Mouse (Mus musculus) heart, embryonic 14.5 days (tissue): ENCODE results near the gene Asic2. TPM values are rescaled to one million over a fixed set of nuclear protein-coding genes. Genes with fewer than 3 reads are reported as not detected.

Experiments
- ATAC-seq: fragments of 200-750 bp; cut with Nextera tagmentation; 2 replicates; pipeline ENCODE4 v1.8.0; 2017; ENCODE audit warnings: low read depth, moderate TSS enrichment; ENCODE audit not compliant: insufficient number of reproducible peaks, insufficient read depth, low FRiP score
- H3K27ac ChIP-seq, 2 experiments: fragments of 200-500 bp in 1 of 2; fragments of 300-500 bp in 1 of 2; sonication (generic) in 1 of 2; replicated peaks in 1 of 2; 2 replicates each; pipeline ENCODE4 v1.5.1; 2012 to 2014; ENCODE audit warnings: low read depth in 2 of 2, low read length in 2 of 2, control low read depth in 1 of 2, mild to moderate bottlenecking in 1 of 2, mixed read lengths in 1 of 2; ENCODE audit not compliant: control insufficient read depth in 1 of 2, insufficient read depth in 1 of 2
- H3K27me3 ChIP-seq: fragments of 300-500 bp; sonication (generic); 2 replicates; pipeline ENCODE4 v1.6.1; 2014; ENCODE audit warnings: mild to moderate bottlenecking, low read length, control low read depth; ENCODE audit not compliant: control insufficient read depth, insufficient read depth
- H3K36me3 ChIP-seq: fragments of 300-500 bp; sonication (generic); 2 replicates; pipeline ENCODE4 v1.6.1; 2014; ENCODE audit warnings: mild to moderate bottlenecking, control low read depth, low read length, mixed read lengths; ENCODE audit not compliant: control insufficient read depth, insufficient read depth
- H3K4me1 ChIP-seq, 2 experiments: fragments of 200-500 bp in 1 of 2; fragments of 300-500 bp in 1 of 2; sonication (generic) in 1 of 2; 2 replicates each; pipeline ENCODE4 v1.6.1; 2012 to 2014; ENCODE audit warnings: low read length in 2 of 2, control low read depth in 1 of 2, mixed read lengths in 1 of 2; ENCODE audit not compliant: control insufficient read depth in 2 of 2, insufficient read depth in 2 of 2
- H3K4me2 ChIP-seq: fragments of 300-500 bp; sonication (generic); 2 replicates; pipeline ENCODE4 v1.6.1; 2014; ENCODE audit warnings: mild to moderate bottlenecking, low read length
- H3K4me3 ChIP-seq, 2 experiments: fragments of 200-500 bp in 1 of 2; fragments of 300-500 bp in 1 of 2; sonication (generic) in 1 of 2; 2 replicates each; pipeline ENCODE4 v1.5.1; 2012 to 2014; ENCODE audit warnings: low read length in 2 of 2, mild to moderate bottlenecking in 2 of 2, control low read depth in 1 of 2, low read depth in 1 of 2, moderate library complexity in 1 of 2; ENCODE audit not compliant: control insufficient read depth in 1 of 2, insufficient read depth in 1 of 2
- H3K9ac ChIP-seq: fragments of 300-500 bp; sonication (generic); 2 replicates; pipeline ENCODE4 v1.6.1; 2014; ENCODE audit warnings: mild to moderate bottlenecking, low read length
- H3K9me3 ChIP-seq: fragments of 300-500 bp; sonication (generic); 2 replicates; pipeline ENCODE4 v1.6.1; 2016; ENCODE audit warnings: low read length, control low read depth; ENCODE audit not compliant: control insufficient read depth
- WGBS: fragments of 180-500 bp; shearing (Covaris S2); extraction: QIAGEN DNeasy Blood & Tissue Kit; methylation state at CpG from one replicate; pipeline ENCODE4 v1.1.7; 2014; 5-methylcytosine and 5-hydroxymethylcytosine counted together
- polyA plus RNA-seq: library from polyadenylated mRNA; unstranded; fragments of >200 nt; fragmentation: Nextera tagmentation; extraction: Ambion mirVana; gene quantifications from 2 replicates; pipeline ENCODE4 v1.2.1, GENCODE M21; 2014

Asic2 gene
- polyA plus RNA-seq, 1 experiment from 2014 or later, result not detected

GRCm38 (mm10) chr11:80854430-80854829 lies 1113.8 kb downstream of the Asic2 start:
- no peak overlapping the region for H3K4me3 ChIP-seq
- H3K4me1 ChIP-seq, result 0 out of 4 replicates have a peak, but pooled peaks cover 0 to 3% of the 10 kb centered on the region in 2 experiments
- no peak for ATAC-seq
- no peaks in the 10 kb centered on the region for H3K9me3 ChIP-seq
- no peak overlapping the region for H3K9ac ChIP-seq
- peaks cover 5% of the 10 kb centered on the region; the same call in 1 of the 2 replicates for H3K27me3 ChIP-seq
- H3K36me3 ChIP-seq, result no peaks in the 10 kb centered on the region
- no peak overlapping the region for H3K4me2 ChIP-seq
- no peak overlapping the region for H3K27ac ChIP-seq
- WGBS, result 70% methylated on average over 11 of the region's 11 CpGs

DNA sequence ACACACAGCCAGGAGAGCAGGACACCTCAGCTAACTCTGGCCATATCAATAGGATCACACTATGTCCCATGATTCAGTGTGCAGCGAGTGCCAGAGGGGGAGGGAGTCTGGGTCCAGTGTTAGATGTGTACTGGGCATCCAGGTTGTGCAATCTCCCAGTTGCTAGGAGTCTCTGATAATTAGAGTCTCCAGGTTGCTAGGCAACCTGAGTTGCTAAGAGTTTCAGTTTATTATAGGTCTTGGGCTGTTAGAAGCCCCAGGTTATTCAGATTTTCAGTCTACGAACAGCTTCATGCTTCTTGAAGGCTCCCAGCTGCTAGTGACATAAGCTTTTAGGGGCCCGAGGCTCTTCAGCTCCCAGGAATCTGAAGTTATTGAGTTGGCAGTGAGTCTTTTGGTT lies 1115.2 kb downstream of the Asic2 start:
- Histone ChIP-seq H3K4me3 (no peak overlapping the region), H3K36me3 (no peaks in the 10 kb centered on the region), H3K9ac (no peak overlapping the region), H3K4me2 (no peak overlapping the region), H3K27ac (no peak overlapping the region), H3K27me3 (peaks cover 5% of the 10 kb centered on the region; the same call in 1 of the 2 replicates), H3K4me1 (0 out of 4 replicates have a peak, but pooled peaks cover 0 to 3% of the 10 kb centered on the region in 2 experiments), H3K9me3 (no peaks in the 10 kb centered on the region)
- 61% methylated on average over 3 of the region's 3 CpGs for WGBS
- ATAC-seq, result no peak

DNA sequence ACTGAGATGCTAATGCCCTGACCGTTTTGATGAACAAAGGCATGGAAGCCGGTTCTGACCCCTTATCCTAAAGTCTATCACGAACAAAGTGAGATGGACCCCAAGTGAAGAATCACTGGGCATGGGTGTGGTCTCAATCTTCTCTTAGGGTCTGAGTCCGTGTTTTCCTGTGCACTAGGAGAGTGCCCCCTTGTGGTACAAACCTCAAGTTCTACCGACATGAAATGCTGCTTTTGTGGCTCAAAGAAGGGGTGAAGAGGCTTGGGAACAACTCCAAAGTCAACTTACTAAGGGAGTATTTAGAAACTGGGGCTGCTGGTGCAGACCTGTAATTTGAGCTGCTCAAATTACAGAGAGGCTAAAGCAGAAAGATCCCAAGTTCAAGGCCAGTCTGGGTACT lies 1116.4 kb downstream of the Asic2 start:
- WGBS, result 44% methylated on average over 5 of the region's 5 CpGs
- H3K27me3 ChIP-seq, result peaks cover 5% of the 10 kb centered on the region; the same call in 1 of the 2 replicates

DNA sequence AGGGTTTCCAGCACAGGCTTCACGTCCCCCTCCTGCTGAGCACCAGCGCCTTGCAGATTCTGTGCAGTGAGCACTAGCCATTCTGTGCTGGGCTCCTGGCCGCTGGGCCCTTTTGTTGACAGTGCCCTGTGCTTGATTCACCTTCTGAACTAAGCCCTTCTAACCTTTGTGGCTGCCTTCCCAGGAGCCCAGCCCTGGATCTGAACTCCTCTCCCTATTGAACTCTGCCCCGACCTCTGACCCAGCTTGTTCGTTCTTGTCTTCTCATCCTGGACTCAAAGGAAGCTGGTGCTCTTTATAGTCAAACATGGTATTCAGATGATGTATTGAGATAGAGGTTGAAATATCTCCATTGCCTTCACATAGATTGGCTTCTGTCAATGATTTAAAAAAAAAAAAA lies 1120.1 kb downstream of the Asic2 start:
- Histone ChIP-seq H3K9me3 (no peaks in the 10 kb centered on the region), H3K27me3 (peaks cover 5% of the 10 kb centered on the region; the same call in 1 of the 2 replicates), H3K4me1 (no peaks in the 10 kb centered on the region), H3K4me3 (no peak overlapping the region), H3K27ac (no peak overlapping the region), H3K4me2 (no peak overlapping the region), H3K36me3 (no peaks in the 10 kb centered on the region), H3K9ac (no peak overlapping the region)
- no peak for ATAC-seq
- WGBS, result 69% methylated on average over 5 of the region's 5 CpGs

More for the DNA sequence above, 1116.4 kb downstream of the Asic2 start:
- Histone ChIP-seq H3K4me1 (0 out of 4 replicates have a peak, but pooled peaks cover 0 to 3% of the 10 kb centered on the region in 2 experiments), H3K27ac (no peak overlapping the region), H3K9me3 (no peaks in the 10 kb centered on the region), H3K4me2 (no peak overlapping the region), H3K9ac (no peak overlapping the region), H3K4me3 (no peak overlapping the region), H3K36me3 (no peaks in the 10 kb centered on the region)
- ATAC-seq, result no peak

DNA sequence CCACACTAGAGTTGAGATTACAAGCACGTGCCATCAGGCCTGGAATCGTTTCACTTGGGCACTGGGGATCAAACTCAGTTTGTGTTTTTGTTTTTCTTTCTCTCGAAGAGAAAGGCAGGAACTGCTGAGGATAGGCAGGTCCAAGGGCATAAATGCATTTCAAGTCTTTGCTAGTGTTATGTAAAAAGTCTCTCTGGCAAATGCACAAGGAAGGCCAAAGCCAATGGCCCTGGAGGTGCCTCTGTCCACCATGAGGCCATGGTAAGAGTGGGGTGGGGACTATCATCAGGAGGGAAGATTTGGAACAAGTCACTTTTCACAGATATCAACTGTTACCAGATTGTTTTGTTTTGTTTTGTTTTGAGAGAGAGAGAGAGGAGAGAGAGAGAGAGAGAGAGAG lies 1122.1 kb downstream of the Asic2 start:
- Histone ChIP-seq H3K27me3 (no peaks in the 10 kb centered on the region), H3K27ac (no peak overlapping the region), H3K4me3 (no peak overlapping the region), H3K36me3 (no peaks in the 10 kb centered on the region), H3K4me2 (no peak overlapping the region), H3K4me1 (no peaks in the 10 kb centered on the region), H3K9me3 (no peaks in the 10 kb centered on the region), H3K9ac (no peak overlapping the region)
- WGBS, result 30% methylated on average over 3 of the region's 3 CpGs
- ATAC-seq, result no peak

DNA sequence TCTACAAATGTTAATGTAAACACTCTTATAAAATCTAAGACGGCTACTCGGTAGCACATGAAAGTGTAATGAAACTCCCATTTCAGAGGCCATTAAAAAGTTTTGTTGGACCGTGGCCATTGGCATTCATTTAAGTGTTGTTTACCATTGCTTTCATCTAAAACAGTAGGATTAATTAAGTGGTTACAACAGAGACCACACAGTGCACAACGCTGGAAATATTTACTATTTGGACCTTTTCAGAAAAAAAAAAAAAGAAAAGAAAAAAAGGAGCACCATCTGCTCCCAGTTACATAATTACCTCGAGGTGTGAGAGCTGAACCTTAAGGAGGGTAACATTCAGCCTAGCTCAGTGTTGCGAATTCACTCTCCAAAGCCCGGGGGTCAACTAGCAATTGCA lies 1122.8 kb downstream of the Asic2 start:
- H3K36me3 ChIP-seq, result no peaks in the 10 kb centered on the region
- no peak overlapping the region for H3K9ac ChIP-seq
- no peak overlapping the region for H3K27ac ChIP-seq
- H3K9me3 ChIP-seq, result no peaks in the 10 kb centered on the region
- WGBS, result 77% methylated on average over 7 of the region's 7 CpGs
- H3K4me3 ChIP-seq, result no peak overlapping the region
- H3K4me2 ChIP-seq, result no peak overlapping the region
- H3K27me3 ChIP-seq, result no peaks in the 10 kb centered on the region
- ATAC-seq, result no peak
- no peaks in the 10 kb centered on the region for H3K4me1 ChIP-seq

- Histone ChIP-seq H3K36me3 (no peaks in the 10 kb centered on the region), H3K9me3 (no peaks in the 10 kb centered on the region), H3K9ac (no peak overlapping the region), H3K27me3 (no peaks in the 10 kb centered on the region), H3K4me2 (no peak overlapping the region), H3K4me1 (no peaks in the 10 kb centered on the region), H3K27ac (no peak overlapping the region), H3K4me3 (no peak overlapping the region)
- ATAC-seq, result no peak
- WGBS, result 68% methylated on average over 2 of the region's 2 CpGs
These were observed 1124.8 kb downstream of the Asic2 start for GRCm38 (mm10) chr11:80843435-80843834.

DNA sequence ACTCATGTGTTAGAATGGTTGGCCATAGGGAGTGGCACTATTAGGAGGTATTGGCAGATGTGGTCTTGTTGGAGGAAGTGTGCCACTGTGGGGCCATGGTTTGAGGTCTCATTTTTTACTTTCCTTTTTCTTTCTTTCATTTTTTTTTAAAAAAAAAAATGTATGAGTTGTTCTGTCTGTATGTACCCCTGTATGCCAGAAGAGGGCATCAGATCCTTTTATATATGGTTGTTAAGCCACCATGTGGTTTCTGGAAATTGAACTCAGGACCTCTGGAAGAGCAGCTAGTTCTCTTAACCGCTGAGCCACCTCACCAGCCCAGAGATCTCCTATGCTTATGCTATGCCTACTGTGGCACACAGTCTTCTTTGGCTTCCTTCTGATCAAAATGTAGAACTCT lies 1129.5 kb downstream of the Asic2 start:
- Histone ChIP-seq H3K4me1 (no peaks in the 10 kb centered on the region), H3K27me3 (no peaks in the 10 kb centered on the region), H3K9ac (no peak overlapping the region), H3K4me2 (no peak overlapping the region), H3K27ac (no peak overlapping the region), H3K9me3 (no peaks in the 10 kb centered on the region), H3K4me3 (no peak overlapping the region), H3K36me3 (no peaks in the 10 kb centered on the region)
- WGBS, result 63% methylated on average over 1 of the region's 1 CpGs
- ATAC-seq, result no peak
